Mouse (Mus musculus) stomach, embryonic 16.5 days (tissue): ENCODE measurements around the gene S100a6. TPM values are rescaled to one million over a fixed set of nuclear protein-coding genes. Genes with fewer than 3 reads are reported as not detected.

Source experiments
- ATAC-seq: fragments of 200-750 bp; cut with Nextera tagmentation; 2 replicates; pipeline ENCODE4 v1.8.0; 2017; ENCODE audit warnings: moderate number of reproducible peaks, moderate TSS enrichment; ENCODE audit not compliant: insufficient read depth, low FRiP score
- H3K27ac ChIP-seq: fragments of 300-500 bp; sonication (generic); 2 replicates; pipeline ENCODE4 v1.5.1; 2014; ENCODE audit warnings: low read length
- H3K27me3 ChIP-seq: fragments of 300-500 bp; sonication (generic); 2 replicates; pipeline ENCODE4 v1.6.1; 2014; ENCODE audit warnings: low read length, control low read depth, mixed read lengths; ENCODE audit not compliant: control insufficient read depth, insufficient read depth
- H3K36me3 ChIP-seq: fragments of 300-500 bp; sonication (generic); 2 replicates; pipeline ENCODE4 v1.6.1; 2014; ENCODE audit warnings: low read length; ENCODE audit not compliant: control insufficient read depth, insufficient read depth
- H3K4me1 ChIP-seq: fragments of 300-500 bp; sonication (generic); 2 replicates; pipeline ENCODE4 v1.6.1; 2014; ENCODE audit warnings: low read length, control low read depth, mixed read lengths; ENCODE audit not compliant: control insufficient read depth, insufficient read depth
- H3K4me2 ChIP-seq: fragments of 300-500 bp; sonication (generic); 2 replicates; pipeline ENCODE4 v1.6.1; 2014; ENCODE audit warnings: low read depth, low read length, mixed read lengths
- H3K4me3 ChIP-seq: fragments of 300-500 bp; sonication (generic); replicated peaks from 2 replicates; pipeline ENCODE4 v1.5.1; 2014; ENCODE audit warnings: mild to moderate bottlenecking, low read length
- H3K9ac ChIP-seq: fragments of 300-500 bp; sonication (generic); 2 replicates; pipeline ENCODE4 v1.6.1; 2014; ENCODE audit warnings: low read length
- H3K9me3 ChIP-seq: fragments of 300-500 bp; sonication (generic); replicated peaks from 2 replicates; pipeline ENCODE4 v1.6.1; 2016; ENCODE audit warnings: low read length, control low read depth; ENCODE audit not compliant: control insufficient read depth
- WGBS: fragments of 180-500 bp; shearing (Covaris S2); extraction: QIAGEN DNeasy Blood & Tissue Kit; methylation state at CpG from one replicate; pipeline ENCODE4 v1.1.7; 2014; 5-methylcytosine and 5-hydroxymethylcytosine counted together
- polyA plus RNA-seq: library from polyadenylated mRNA; unstranded; fragments of >200 nt; fragmentation: Nextera tagmentation; extraction: Ambion mirVana; gene quantifications from 2 replicates; pipeline ENCODE4 v1.2.1, GENCODE M21; 2015

Gene S100a6
- 820 and 892 TPM in 2 replicates for polyA plus RNA-seq

DNA sequence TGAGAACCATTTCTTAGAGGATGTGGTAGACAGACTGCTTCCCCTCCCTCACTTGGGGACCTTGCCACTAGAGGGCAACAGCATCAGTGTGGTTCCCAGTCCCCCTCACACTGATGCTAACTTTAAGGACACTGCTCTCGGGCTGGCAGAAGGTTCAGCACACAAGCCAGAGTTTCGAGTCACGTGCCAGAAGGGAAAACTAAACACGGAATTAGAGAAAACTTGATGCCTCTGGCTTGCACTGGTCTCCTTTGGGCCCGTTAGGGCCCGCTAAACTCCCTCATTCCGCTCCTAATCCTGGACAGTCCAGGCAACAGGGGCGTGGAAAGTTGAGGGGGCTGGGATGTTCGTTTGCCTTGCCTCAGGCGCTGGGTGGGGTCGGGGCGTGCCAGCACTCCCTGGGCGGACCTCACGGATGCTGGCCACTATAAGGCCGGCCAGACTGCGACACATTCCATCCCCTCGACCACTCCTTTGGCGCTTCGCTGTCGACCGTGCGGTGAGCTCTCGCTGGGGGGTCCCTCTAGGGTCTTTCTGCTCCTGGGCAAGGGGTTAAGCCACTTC is at the start of gene S100a6:
Gene S100a6 (plus strand): TSS at position 155 of the 564 bp plus-strand sequence.
- Histone ChIP-seq H3K4me2 (peak within 1 kb of the TSS; percentile 67), H3K4me1 (peaks cover 20% of the 10 kb centered on the region), H3K36me3 (no peaks in the 10 kb centered on the region), H3K9ac (peak within 1 kb of the TSS; percentile 70), H3K27me3 (no peaks in the 10 kb centered on the region), H3K27ac (peak within 1 kb of the TSS; percentile 93), H3K4me3 (peak within 1 kb of the TSS; percentile 48), H3K9me3 (0 out of 2 replicates have a peak, but pooled peaks cover 3% of the 10 kb centered on the region)
- ATAC-seq: peak; percentile 79
- WGBS: under 1% methylated on average over 23 of the region's 23 CpGs

DNA sequence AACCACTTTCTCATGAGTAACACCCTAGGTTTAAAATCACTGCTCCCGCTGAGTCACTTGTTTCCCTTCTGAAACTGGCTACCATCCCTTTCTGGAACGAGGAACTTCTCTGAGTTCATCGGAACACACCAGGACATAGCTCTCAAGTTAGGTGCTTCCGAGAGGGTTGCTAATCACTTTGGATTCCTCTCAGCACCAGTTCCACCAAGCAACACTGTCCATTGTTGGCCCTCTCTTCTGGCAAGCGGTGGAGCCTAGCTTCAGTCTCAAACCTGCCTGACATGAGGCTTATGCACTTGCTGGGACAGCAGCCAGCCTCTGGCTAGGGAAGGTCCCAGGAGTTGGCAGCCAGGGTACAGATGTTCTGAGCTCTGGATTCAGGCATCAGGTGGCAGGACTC is 38.0 kb upstream of the S100a6 start:
- H3K4me3 ChIP-seq: no peak overlapping the region
- no peak for ATAC-seq
- 77% methylated on average over 5 of the region's 5 CpGs for WGBS
- H3K27me3 ChIP-seq: no peaks in the 10 kb centered on the region
- no peak overlapping the region for H3K4me2 ChIP-seq
- peak overlapping the region; percentile 46; the same call in 1 of the 2 replicates for H3K27ac ChIP-seq
- H3K4me1 ChIP-seq: peaks cover 3% of the 10 kb centered on the region; the same call in 1 of the 2 replicates
- no peak overlapping the region for H3K9ac ChIP-seq
- no peaks in the 10 kb centered on the region for H3K9me3 ChIP-seq
- H3K36me3 ChIP-seq: no peaks in the 10 kb centered on the region

DNA sequence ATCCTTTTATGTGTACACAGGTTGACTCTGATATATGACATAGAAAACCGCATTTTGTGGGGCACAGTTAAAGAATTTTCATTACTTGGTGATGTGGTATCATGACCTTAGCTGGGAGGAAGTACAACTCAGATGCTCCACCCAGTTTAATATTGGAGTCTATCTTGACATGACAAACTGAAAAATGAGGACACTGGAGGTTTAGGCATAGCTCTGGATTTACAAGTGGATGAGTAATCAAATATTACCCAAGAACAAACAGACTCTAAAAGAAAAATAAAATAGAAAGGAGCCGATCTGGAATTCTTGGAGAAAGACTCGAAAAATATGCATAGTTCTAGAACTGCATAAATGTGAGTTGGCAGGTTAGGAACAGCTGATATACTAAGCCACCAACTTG is 37.4 kb upstream of the S100a6 start:
- peak overlapping the region; percentile 36 for H3K27ac ChIP-seq
- H3K36me3 ChIP-seq: no peaks in the 10 kb centered on the region
- H3K4me3 ChIP-seq: no peak overlapping the region
- ATAC-seq: no peak
- no peak overlapping the region for H3K9ac ChIP-seq
- no peaks in the 10 kb centered on the region for H3K27me3 ChIP-seq
- 70% methylated on average over 3 of the region's 3 CpGs for WGBS
- no peak overlapping the region for H3K4me2 ChIP-seq
- peaks cover 3% of the 10 kb centered on the region; the same call in 1 of the 2 replicates for H3K4me1 ChIP-seq
- H3K9me3 ChIP-seq: no peaks in the 10 kb centered on the region

DNA sequence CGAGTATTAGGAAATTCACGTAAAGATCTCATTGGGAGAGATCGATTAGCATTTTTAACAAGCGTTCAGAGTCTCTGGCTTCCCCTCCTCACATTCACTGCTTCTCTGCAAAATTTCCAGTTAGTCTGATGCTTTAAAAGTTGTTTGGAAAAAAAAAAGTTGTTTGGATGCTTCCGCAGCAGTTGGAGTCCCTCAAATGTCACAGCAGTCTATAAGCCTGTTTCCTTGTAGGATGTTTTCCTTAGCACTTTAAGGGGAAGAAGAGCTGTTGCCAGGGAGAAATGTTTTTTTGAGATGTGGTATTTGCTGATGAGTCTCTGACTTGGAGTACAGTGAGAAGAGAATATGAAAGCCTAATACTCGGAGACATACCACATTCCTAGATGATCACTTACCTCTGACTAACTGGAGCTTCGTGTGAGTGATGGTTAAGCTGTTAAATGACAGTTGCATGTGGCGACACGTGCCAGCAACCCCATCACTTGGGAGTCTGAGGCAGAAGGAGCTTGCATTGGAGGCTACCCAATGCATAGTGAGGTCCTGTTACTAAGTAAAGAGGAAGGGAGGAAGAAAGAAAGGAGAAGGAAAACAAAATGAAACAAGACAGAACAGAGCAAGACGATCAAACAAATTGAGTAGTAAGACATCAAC is 36.2 kb upstream of the S100a6 start:
- H3K4me2 ChIP-seq: no peak overlapping the region
- peak overlapping the region; percentile 50; the same call in 1 of the 2 replicates for H3K27ac ChIP-seq
- 69% methylated on average over 10 of the region's 10 CpGs for WGBS
- no peaks in the 10 kb centered on the region for H3K36me3 ChIP-seq
- peaks cover 3% of the 10 kb centered on the region; the same call in 1 of the 2 replicates for H3K4me1 ChIP-seq
- H3K4me3 ChIP-seq: no peak overlapping the region
- no peak for ATAC-seq
- H3K9ac ChIP-seq: no peak overlapping the region
- no peaks in the 10 kb centered on the region for H3K27me3 ChIP-seq
- no peaks in the 10 kb centered on the region for H3K9me3 ChIP-seq

DNA sequence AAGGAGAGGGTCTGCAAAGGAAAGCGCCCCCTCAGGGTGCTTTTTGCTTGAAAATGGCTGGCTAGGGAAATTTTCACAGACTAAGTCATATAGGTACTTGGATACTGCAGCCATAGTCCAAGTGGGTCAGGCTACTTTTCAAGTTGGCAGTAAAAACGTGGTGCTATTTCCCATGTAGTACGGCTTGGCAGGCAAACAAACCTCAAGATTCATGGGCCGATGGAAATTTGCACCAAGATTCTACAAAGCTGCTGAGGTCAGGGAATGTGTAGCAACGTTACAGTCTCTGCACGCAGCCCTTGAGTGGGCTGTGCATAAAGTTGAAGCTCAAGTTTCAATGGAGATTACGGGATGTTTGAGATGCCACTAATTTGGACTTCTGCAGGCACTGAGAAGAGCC is 33.2 kb upstream of the S100a6 start:
- Histone ChIP-seq H3K4me3 (no peak overlapping the region), H3K36me3 (no peaks in the 10 kb centered on the region), H3K9ac (no peak overlapping the region), H3K4me1 (peaks cover 9% of the 10 kb centered on the region; the same call in 1 of the 2 replicates), H3K27ac (no peak overlapping the region), H3K4me2 (no peak overlapping the region), H3K27me3 (no peaks in the 10 kb centered on the region), H3K9me3 (no peaks in the 10 kb centered on the region)
- ATAC-seq: no peak
- 58% methylated on average over 7 of the region's 7 CpGs for WGBS

DNA sequence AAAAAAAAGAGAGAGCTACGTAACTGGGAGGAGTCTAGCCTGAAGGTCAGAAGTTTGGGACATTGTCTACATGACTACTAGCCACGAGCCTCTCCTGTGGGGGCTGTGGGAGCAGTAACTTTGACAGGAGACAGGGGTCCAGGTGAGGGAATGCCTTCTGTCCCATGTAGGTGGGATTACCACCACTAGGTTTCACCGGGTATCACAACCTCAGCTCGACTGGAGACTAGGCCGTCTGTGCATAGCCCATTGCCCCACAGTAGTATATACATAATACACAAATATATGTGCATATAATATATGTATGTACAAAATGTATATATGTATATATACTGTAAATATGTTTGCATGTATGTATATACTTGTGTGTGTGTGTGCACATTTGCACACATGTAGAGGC is 31.5 kb upstream of the S100a6 start:
- H3K4me3 ChIP-seq: no peak overlapping the region
- no peak for ATAC-seq
- no peak overlapping the region for H3K4me2 ChIP-seq
- H3K4me1 ChIP-seq: 0 out of 2 replicates have a peak, but pooled peaks cover 11% of the 10 kb centered on the region
- WGBS: 90% methylated on average over 5 of the region's 5 CpGs
- H3K27ac ChIP-seq: no peak overlapping the region
- no peaks in the 10 kb centered on the region for H3K9me3 ChIP-seq
- H3K27me3 ChIP-seq: no peaks in the 10 kb centered on the region
- no peaks in the 10 kb centered on the region for H3K36me3 ChIP-seq
- no peak overlapping the region for H3K9ac ChIP-seq

DNA sequence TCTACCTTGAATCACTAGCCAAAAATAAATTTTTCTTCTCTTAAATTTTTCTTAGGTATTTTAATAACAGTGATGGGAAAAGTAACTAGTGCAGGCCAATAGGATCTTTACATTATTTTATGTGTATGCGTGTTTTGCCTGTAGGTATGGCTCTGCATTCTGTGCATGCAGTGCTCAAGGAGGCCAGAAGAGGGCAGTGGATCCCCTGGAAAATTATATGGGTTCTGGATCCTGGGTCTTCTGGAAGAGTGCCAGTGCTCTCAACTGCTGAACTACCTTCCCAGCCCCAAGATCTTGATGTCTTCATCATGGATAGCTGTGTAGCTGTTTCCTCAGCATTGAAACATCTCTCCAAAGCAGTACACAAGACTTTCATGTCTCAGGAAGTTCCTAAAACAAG is 30.5 kb upstream of the S100a6 start:
- Histone ChIP-seq H3K4me3 (no peak overlapping the region), H3K9ac (no peak overlapping the region), H3K4me1 (peaks cover 11% of the 10 kb centered on the region; the same call in 1 of the 2 replicates), H3K9me3 (no peaks in the 10 kb centered on the region), H3K36me3 (no peaks in the 10 kb centered on the region), H3K27ac (no peak overlapping the region), H3K4me2 (no peak overlapping the region), H3K27me3 (no peaks in the 10 kb centered on the region)
- ATAC-seq: no peak
- 94% methylated on average over 1 of the region's 1 CpGs for WGBS

DNA sequence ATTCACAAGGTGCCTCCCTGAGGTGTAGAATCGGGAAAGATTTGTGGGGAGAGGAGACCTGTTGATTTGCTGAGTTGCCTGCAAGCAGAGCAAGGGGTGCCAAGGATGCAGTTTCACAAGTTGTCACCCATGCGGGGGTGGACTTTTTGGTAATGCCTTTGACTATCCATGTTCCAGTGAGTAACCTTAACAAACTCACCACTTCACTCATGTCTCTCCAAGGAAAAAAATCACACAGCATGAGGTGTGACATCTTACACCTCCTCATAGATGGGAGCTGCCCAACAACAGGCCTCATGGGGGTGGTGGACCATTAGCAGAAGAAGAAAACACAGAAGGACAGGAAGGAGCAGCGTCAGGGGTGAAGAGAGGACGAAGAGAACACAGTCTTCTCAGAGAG is 30.1 kb upstream of the S100a6 start:
- H3K4me2 ChIP-seq: no peak overlapping the region
- no peaks in the 10 kb centered on the region for H3K9me3 ChIP-seq
- no peaks in the 10 kb centered on the region for H3K27me3 ChIP-seq
- no peak for ATAC-seq
- no peaks in the 10 kb centered on the region for H3K36me3 ChIP-seq
- H3K4me1 ChIP-seq: peaks cover 15% of the 10 kb centered on the region; the same call in 1 of the 2 replicates
- no peak overlapping the region for H3K27ac ChIP-seq
- H3K9ac ChIP-seq: no peak overlapping the region
- WGBS: 91% methylated on average over 4 of the region's 4 CpGs
- H3K4me3 ChIP-seq: no peak overlapping the region

DNA sequence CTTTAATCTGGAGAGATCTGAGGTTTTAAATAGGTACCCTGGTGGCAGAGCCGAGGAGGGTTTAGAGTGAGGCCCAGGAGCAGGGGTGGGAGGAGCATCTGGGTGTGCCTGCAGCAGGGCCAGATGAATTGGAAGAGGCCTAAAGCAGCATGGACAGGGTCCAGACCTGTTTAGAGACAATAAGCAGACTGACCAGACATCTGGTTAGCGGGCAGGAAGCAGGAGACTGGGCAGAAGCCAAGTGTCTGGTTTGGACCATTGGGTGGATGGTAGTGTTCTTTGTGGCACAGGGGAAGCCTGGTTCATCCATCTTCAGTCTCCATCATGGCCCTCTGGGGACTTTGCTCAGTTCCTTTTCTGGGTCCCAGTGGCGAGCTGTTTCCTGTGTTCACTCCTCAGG is 28.8 kb upstream of the S100a6 start:
- H3K4me3 ChIP-seq: no peak overlapping the region
- no peaks in the 10 kb centered on the region for H3K27me3 ChIP-seq
- H3K4me1 ChIP-seq: peaks cover 15% of the 10 kb centered on the region; the same call in 1 of the 2 replicates
- peak overlapping the region; percentile 35; the same call in 1 of the 2 replicates for H3K27ac ChIP-seq
- H3K9me3 ChIP-seq: no peaks in the 10 kb centered on the region
- no peak overlapping the region for H3K4me2 ChIP-seq
- peak; percentile 19; the same call in 1 of the 2 replicates for ATAC-seq
- no peaks in the 10 kb centered on the region for H3K36me3 ChIP-seq
- H3K9ac ChIP-seq: no peak overlapping the region; the same call in 1 of the 2 replicates
- 45% methylated on average over 3 of the region's 3 CpGs for WGBS
